Mouse (Mus musculus): ENCODE results near the gene Diexf.

DNA sequence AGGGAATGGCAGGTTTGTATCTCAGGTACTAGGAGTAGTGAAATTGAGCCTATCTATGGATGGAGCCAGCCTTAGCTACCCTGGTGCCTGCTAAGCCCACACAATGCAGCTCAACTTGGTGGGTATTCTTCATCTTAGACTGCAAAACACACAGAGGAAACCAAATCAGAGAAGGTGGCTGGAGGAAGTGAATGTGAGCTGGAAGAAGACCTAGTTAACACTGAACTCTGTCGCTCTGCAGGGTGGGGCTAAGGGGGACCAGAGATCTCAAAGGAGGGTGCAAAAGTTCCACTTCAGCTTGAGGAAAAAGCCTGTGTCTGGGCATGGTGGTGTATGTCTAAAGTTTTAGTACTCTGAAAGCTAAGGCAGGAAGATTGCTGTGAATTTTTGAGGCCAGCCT is 29.5 kb upstream of the Diexf start:
- TF ChIP-seq CTCF (IDR thresholded peaks at IDR 0.05; ENCODE audit: low read depth) (no peak), EP300 (optimal IDR thresholded peaks at IDR 0.05) (no peak)

All from stomach, postnatal 0 days (tissue).